Mouse (Mus musculus): Measurements from ENCODE around the gene Pigs. TPM values are rescaled to one million over a fixed set of nuclear protein-coding genes. Genes with fewer than 3 reads are reported as not detected.

Gene Pigs
- total and polyA plus RNA-seq, 2 experiments from 2014 or later: 31.2 to 39.7 TPM

- TF ChIP-seq EP300 (IDR thresholded peaks at IDR 0.05; ENCODE audit: low read depth) (no peak), CTCF (IDR thresholded peaks at IDR 0.05; ENCODE audit: low read depth) (no peak)
- WGBS: 68% methylated on average over 12 of the region's 12 CpGs
- no peak overlapping the region for H3K9ac ChIP-seq (replicated peaks; ENCODE audit: low read depth, low read length)
Observed at GRCm38 (mm10) chr11:78341702-78342101, 13.5 kb downstream of the Pigs start.

GRCm38 (mm10) chr11:78343381-78344327 lies 15.4 kb downstream of the Pigs start, which contains the start of gene Unc119:
Unc119 (plus strand) TSS chr11:78343482.
- peak within 1 kb of the TSS; percentile 70 for H3K27ac ChIP-seq (ENCODE audit: low read depth)
- WGBS: under 1% methylated on average over 58 of the region's 66 CpGs
- DNase-seq (ENCODE audit: low spot score) (peak; percentile 47), ATAC-seq (ENCODE audit: insufficient read depth, low read depth) (peak; percentile 73)
- H3K36me3 ChIP-seq (replicated peaks; ENCODE audit: control insufficient read depth, insufficient read depth, low read length): peaks cover 20% of the 10 kb centered on the region; the same call in 1 of the 2 replicates
- H3K4me2 ChIP-seq (ENCODE audit: low read depth, low read length): peak within 1 kb of the TSS; percentile 98
- H3K9me3 ChIP-seq (replicated peaks; ENCODE audit: control insufficient read depth, low read length): no peaks in the 10 kb centered on the region
- peak within 1 kb of the TSS; percentile 68 for H3K9ac ChIP-seq (replicated peaks; ENCODE audit: low read depth, low read length)
- peak within 1 kb of the TSS; percentile 76 for H3K4me3 ChIP-seq (ENCODE audit: low read depth, low read length)
- no peaks in the 10 kb centered on the region for H3K27me3 ChIP-seq (ENCODE audit: control insufficient read depth, insufficient read depth, low read length)
- H3K4me1 ChIP-seq (ENCODE audit: control insufficient read depth, insufficient read depth): peaks cover 27% of the 10 kb centered on the region
- TF ChIP-seq EP300 (IDR thresholded peaks at IDR 0.05; ENCODE audit: low read depth): no peak
- no peak for TF ChIP-seq CTCF (IDR thresholded peaks at IDR 0.05; ENCODE audit: low read depth)

More at GRCm38 (mm10) chr11:78341702-78342101, 13.5 kb downstream of the Pigs start:
- Histone ChIP-seq H3K4me1 (ENCODE audit: control insufficient read depth, insufficient read depth) (peaks cover 24% of the 10 kb centered on the region), H3K36me3 (replicated peaks; ENCODE audit: control insufficient read depth, insufficient read depth, low read length) (peaks cover 19% of the 10 kb centered on the region; the same call in 1 of the 2 replicates), H3K27me3 (ENCODE audit: control insufficient read depth, insufficient read depth, low read length) (no peaks in the 10 kb centered on the region), H3K4me2 (ENCODE audit: low read depth, low read length) (no peak overlapping the region), H3K27ac (ENCODE audit: low read depth) (no peak overlapping the region), H3K4me3 (ENCODE audit: low read depth, low read length) (no peak overlapping the region), H3K9me3 (replicated peaks; ENCODE audit: control insufficient read depth, low read length) (no peaks in the 10 kb centered on the region)
- ATAC-seq (ENCODE audit: insufficient read depth, low read depth) (no peak), DNase-seq (ENCODE audit: low spot score) (no peak)

DNA sequence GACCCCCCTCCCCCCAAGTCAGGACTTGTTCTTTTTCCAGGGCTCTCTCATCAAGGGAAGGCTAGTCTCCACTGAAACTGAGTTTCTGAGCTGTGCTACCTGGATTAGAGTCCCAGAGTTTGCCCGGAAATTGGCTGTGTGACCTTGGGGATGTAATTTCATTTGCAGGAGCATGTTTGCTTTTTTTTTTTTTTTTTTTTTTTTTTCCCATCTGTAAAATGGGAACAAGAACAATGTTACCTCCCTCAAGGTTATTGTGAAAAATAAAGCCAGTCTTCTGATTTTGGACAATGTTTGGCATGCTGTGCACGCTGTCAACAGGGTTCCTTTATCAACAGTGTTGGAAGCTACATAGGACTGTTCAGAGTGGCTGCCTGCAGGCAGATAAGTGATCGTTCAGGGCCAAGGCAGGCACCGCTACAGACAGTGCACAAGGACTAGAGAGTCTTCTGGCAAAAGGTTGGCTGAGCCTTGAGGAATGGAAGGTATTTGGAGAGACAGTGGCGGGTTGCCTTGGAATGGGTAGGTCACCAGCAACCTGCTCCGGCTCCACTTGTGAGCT lies 16.2 kb downstream of the Pigs start:
- Histone ChIP-seq H3K4me3 (ENCODE audit: low read depth, low read length) (peak overlapping the region; percentile 76), H3K36me3 (replicated peaks; ENCODE audit: control insufficient read depth, insufficient read depth, low read length) (peaks cover 13% of the 10 kb centered on the region; the same call in 1 of the 2 replicates), H3K9me3 (replicated peaks; ENCODE audit: control insufficient read depth, low read length) (no peaks in the 10 kb centered on the region), H3K4me2 (ENCODE audit: low read depth, low read length) (peak overlapping the region; percentile 98), H3K27me3 (ENCODE audit: control insufficient read depth, insufficient read depth, low read length) (no peaks in the 10 kb centered on the region), H3K9ac (replicated peaks; ENCODE audit: low read depth, low read length) (peak overlapping the region; percentile 68; the same call in 1 of the 2 replicates), H3K27ac (ENCODE audit: low read depth) (peak overlapping the region; percentile 70; the same call in 1 of the 2 replicates), H3K4me1 (ENCODE audit: control insufficient read depth, insufficient read depth) (peaks cover 27% of the 10 kb centered on the region)
- no peak for ATAC-seq (ENCODE audit: insufficient read depth, low read depth)
- no peak for TF ChIP-seq CTCF (IDR thresholded peaks at IDR 0.05; ENCODE audit: low read depth)
- TF ChIP-seq EP300 (IDR thresholded peaks at IDR 0.05; ENCODE audit: low read depth): no peak
- WGBS: 38% methylated on average over 6 of the region's 6 CpGs
- DNase-seq (ENCODE audit: low spot score): no peak

GRCm38 (mm10) chr11:78344890-78345715 lies 16.9 kb downstream of the Pigs start:
- peak overlapping the region; percentile 31 for H3K27ac ChIP-seq (ENCODE audit: low read depth)
- 0 out of 2 replicates have a peak overlapping the region, but pooled peaks have one; percentile 98 for H3K4me2 ChIP-seq (ENCODE audit: low read depth, low read length)
- no peak overlapping the region for H3K4me3 ChIP-seq (ENCODE audit: low read depth, low read length)
- ATAC-seq (ENCODE audit: insufficient read depth, low read depth) (peak; percentile 18; the same call in 1 of the 2 replicates), DNase-seq (ENCODE audit: low spot score) (peak; percentile 30)
- peaks cover 31% of the 10 kb centered on the region for H3K4me1 ChIP-seq (ENCODE audit: control insufficient read depth, insufficient read depth)
- H3K27me3 ChIP-seq (ENCODE audit: control insufficient read depth, insufficient read depth, low read length): no peaks in the 10 kb centered on the region
- 33% methylated on average over 7 of the region's 8 CpGs for WGBS
- TF ChIP-seq CTCF (IDR thresholded peaks at IDR 0.05; ENCODE audit: low read depth): no peak
- TF ChIP-seq EP300 (IDR thresholded peaks at IDR 0.05; ENCODE audit: low read depth): no peak
- H3K36me3 ChIP-seq (replicated peaks; ENCODE audit: control insufficient read depth, insufficient read depth, low read length): peaks cover 6% of the 10 kb centered on the region; the same call in 1 of the 2 replicates
- no peak overlapping the region for H3K9ac ChIP-seq (replicated peaks; ENCODE audit: low read depth, low read length)
- H3K9me3 ChIP-seq (replicated peaks; ENCODE audit: control insufficient read depth, low read length): no peaks in the 10 kb centered on the region

DNA sequence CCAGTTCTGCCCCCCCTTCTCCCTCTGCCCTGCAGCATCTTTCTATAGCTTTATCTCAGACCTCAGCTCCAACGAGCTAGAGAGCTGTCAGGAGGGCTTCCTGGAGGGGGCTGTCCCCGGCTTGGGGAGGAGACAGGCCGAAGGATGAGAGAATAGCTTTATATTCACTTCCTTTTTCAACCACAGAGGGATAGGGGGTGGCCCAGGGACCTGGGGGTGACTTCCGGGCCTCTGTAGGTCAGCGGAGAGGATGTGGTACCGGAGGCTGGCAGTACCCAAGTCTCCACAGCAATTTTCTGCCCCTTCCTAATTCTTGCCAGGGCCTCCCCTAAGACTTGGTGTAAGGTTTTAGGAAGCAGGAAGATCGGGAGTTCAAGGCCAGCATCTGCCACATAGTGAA lies 17.6 kb downstream of the Pigs start:
- Histone ChIP-seq H3K4me2 (ENCODE audit: low read depth, low read length) (no peak overlapping the region), H3K36me3 (replicated peaks; ENCODE audit: control insufficient read depth, insufficient read depth, low read length) (peaks cover 6% of the 10 kb centered on the region; the same call in 1 of the 2 replicates), H3K27me3 (ENCODE audit: control insufficient read depth, insufficient read depth, low read length) (no peaks in the 10 kb centered on the region), H3K9ac (replicated peaks; ENCODE audit: low read depth, low read length) (no peak overlapping the region), H3K27ac (ENCODE audit: low read depth) (peak overlapping the region; percentile 31; the same call in 1 of the 2 replicates), H3K4me3 (ENCODE audit: low read depth, low read length) (no peak overlapping the region), H3K9me3 (replicated peaks; ENCODE audit: control insufficient read depth, low read length) (no peaks in the 10 kb centered on the region), H3K4me1 (ENCODE audit: control insufficient read depth, insufficient read depth) (peaks cover 32% of the 10 kb centered on the region)
- WGBS: 67% methylated on average over 7 of the region's 7 CpGs
- ATAC-seq (ENCODE audit: insufficient read depth, low read depth) (no peak), DNase-seq (ENCODE audit: low spot score) (no peak)
- TF ChIP-seq CTCF (IDR thresholded peaks at IDR 0.05; ENCODE audit: low read depth): no peak
- TF ChIP-seq EP300 (IDR thresholded peaks at IDR 0.05; ENCODE audit: low read depth): no peak

All from heart, postnatal 0 days (tissue).